Mouse (Mus musculus) embryonic facial prominence, embryonic 10.5 days (tissue): Measurements from ENCODE around the gene Slc11a2. TPM values are rescaled to one million over a fixed set of nuclear protein-coding genes. Genes with fewer than 3 reads are reported as not detected.
A peak's percentile ranks its signal among the peaks of the same experiment; 100 is the strongest.

ENCODE experiments used
- DNase-seq: peaks from one replicate; pipeline ENCODE4 v3.0.0-alpha.2; 2017; ENCODE audit warnings: low spot score
- H3K27ac ChIP-seq: fragments of 300-500 bp; sonication (generic); replicated peaks from 2 replicates; pipeline ENCODE4 v1.5.1; 2016; ENCODE audit warnings: mild to moderate bottlenecking
- H3K27me3 ChIP-seq: fragments of 300-500 bp; sonication (generic); replicated peaks from 2 replicates; pipeline ENCODE4 v1.6.1; 2016; ENCODE audit warnings: low read depth, mild to moderate bottlenecking; ENCODE audit not compliant: poor library complexity, severe bottlenecking
- H3K36me3 ChIP-seq: fragments of 300-500 bp; sonication (generic); replicated peaks from 2 replicates; pipeline ENCODE4 v1.6.1; 2016; ENCODE audit warnings: mild to moderate bottlenecking, moderate library complexity
- H3K4me1 ChIP-seq: fragments of 300-500 bp; sonication (generic); 2 replicates; pipeline ENCODE4 v1.6.1; 2016
- H3K4me3 ChIP-seq: fragments of 300-500 bp; sonication (generic); 2 replicates; pipeline ENCODE4 v1.5.1; 2016; ENCODE audit warnings: mild to moderate bottlenecking, moderate library complexity
- H3K9me3 ChIP-seq: fragments of 300-500 bp; sonication (generic); 2 replicates; pipeline ENCODE4 v1.6.1; 2016; ENCODE audit warnings: mild to moderate bottlenecking
- WGBS: fragments of 180-500 bp; shearing (Covaris S2); methylation state at CpG from one replicate; pipeline ENCODE4 v1.1.7; 2016; 5-methylcytosine and 5-hydroxymethylcytosine counted together
- polyA plus RNA-seq: library from polyadenylated mRNA; unstranded; fragments of >200 nt; fragmentation: Nextera tagmentation; extraction: Ambion mirVana; gene quantifications from 2 replicates; pipeline ENCODE4 v1.2.1, GENCODE M21; 2016

Slc11a2 gene
- polyA plus RNA-seq, 1 experiment from 2014 or later = 25.0 TPM

- no peaks in the 10 kb centered on the region for H3K9me3 ChIP-seq
- H3K27me3 ChIP-seq = peaks cover 24% of the 10 kb centered on the region
- H3K4me3 ChIP-seq = no peak overlapping the region
- H3K36me3 ChIP-seq = no peaks in the 10 kb centered on the region
- 8% methylated on average over 17 of the region's 17 CpGs for WGBS
- peak; percentile 84 for DNase-seq
- peaks cover 18% of the 10 kb centered on the region for H3K4me1 ChIP-seq
- H3K27ac ChIP-seq = no peak overlapping the region
These were observed 32.5 kb upstream of the Slc11a2 start for GRCm38 (mm10) chr15:100457340-100457739.

GRCm38 (mm10) chr15:100456356-100456991, 31.6 kb upstream of the Slc11a2 start:
- Histone ChIP-seq H3K36me3 (no peaks in the 10 kb centered on the region), H3K9me3 (no peaks in the 10 kb centered on the region), H3K27ac (no peak overlapping the region), H3K27me3 (peaks cover 24% of the 10 kb centered on the region), H3K4me1 (peaks cover 18% of the 10 kb centered on the region), H3K4me3 (no peak overlapping the region)
- DNase-seq = no peak
- 60% methylated on average over 7 of the region's 7 CpGs for WGBS

- DNase-seq = no peak
- H3K27ac ChIP-seq = no peak overlapping the region
- no peaks in the 10 kb centered on the region for H3K9me3 ChIP-seq
- no peaks in the 10 kb centered on the region for H3K36me3 ChIP-seq
- 85% methylated on average over 11 of the region's 11 CpGs for WGBS
- H3K4me3 ChIP-seq = no peak overlapping the region
- H3K4me1 ChIP-seq = peaks cover 9% of the 10 kb centered on the region
- H3K27me3 ChIP-seq = 0 out of 2 replicates have a peak, but pooled peaks cover 4% of the 10 kb centered on the region
These were observed 27.6 kb upstream of the Slc11a2 start for GRCm38 (mm10) chr15:100452486-100452885.

GRCm38 (mm10) chr15:100451245-100451644, 26.4 kb upstream of the Slc11a2 start:
- Histone ChIP-seq H3K36me3 (no peaks in the 10 kb centered on the region), H3K9me3 (no peaks in the 10 kb centered on the region), H3K27me3 (0 out of 2 replicates have a peak, but pooled peaks cover 2% of the 10 kb centered on the region), H3K4me1 (peaks cover 1% of the 10 kb centered on the region; the same call in 1 of the 2 replicates), H3K27ac (no peak overlapping the region), H3K4me3 (no peak overlapping the region)
- WGBS = 68% methylated on average over 16 of the region's 16 CpGs
- no peak for DNase-seq

DNA sequence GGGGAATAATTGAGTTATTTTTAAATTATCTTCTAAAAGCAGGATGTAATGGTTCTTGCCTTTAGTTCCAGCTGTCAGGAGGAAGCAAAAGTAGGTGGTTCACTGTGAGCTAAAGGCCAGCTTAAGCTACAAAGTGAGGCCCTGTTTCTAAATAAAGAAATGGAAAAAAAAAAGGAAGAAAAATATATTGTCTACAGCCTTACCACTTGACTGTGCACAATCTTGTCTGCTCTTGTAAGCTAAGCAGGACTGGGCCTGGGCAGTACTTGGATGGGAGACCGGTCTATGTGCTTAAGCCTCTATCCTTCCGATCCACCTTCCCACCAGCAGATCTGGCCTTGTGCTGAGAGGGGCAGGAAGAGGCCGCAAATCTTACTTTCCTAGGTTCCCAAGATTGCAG, 24.6 kb upstream of the Slc11a2 start:
- H3K27me3 ChIP-seq = no peaks in the 10 kb centered on the region
- H3K36me3 ChIP-seq = no peaks in the 10 kb centered on the region
- no peaks in the 10 kb centered on the region for H3K4me1 ChIP-seq
- no peak overlapping the region for H3K27ac ChIP-seq
- WGBS = 87% methylated on average over 3 of the region's 3 CpGs
- H3K9me3 ChIP-seq = no peaks in the 10 kb centered on the region
- H3K4me3 ChIP-seq = no peak overlapping the region
- DNase-seq = no peak

DNA sequence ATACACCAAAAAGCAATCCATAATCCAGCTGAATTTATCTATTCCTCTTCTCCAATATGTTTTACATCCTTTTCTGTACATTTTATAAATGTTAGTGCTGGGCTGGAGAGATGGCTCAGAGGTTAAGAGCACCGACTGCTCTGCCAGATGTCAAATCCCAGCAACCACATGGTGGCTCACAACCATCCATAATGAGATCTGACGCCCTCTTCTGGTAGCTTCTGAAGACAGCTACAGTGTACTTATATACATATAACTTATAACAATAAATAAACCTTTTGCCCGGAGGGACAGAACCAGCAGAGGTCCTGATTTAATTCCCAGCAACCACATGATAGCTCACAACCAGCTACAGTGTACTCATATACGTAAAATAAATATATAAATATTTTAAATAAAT, 23.7 kb upstream of the Slc11a2 start:
- Histone ChIP-seq H3K4me3 (no peak overlapping the region), H3K27ac (no peak overlapping the region), H3K4me1 (peaks cover 8% of the 10 kb centered on the region), H3K36me3 (no peaks in the 10 kb centered on the region), H3K27me3 (no peaks in the 10 kb centered on the region), H3K9me3 (no peaks in the 10 kb centered on the region)
- DNase-seq = no peak
- WGBS = 74% methylated on average over 4 of the region's 4 CpGs

GRCm38 (mm10) chr15:100446887-100447286, 22.0 kb upstream of the Slc11a2 start:
- 76% methylated on average over 2 of the region's 2 CpGs for WGBS
- H3K4me3 ChIP-seq = no peak overlapping the region
- DNase-seq = no peak

GRCm38 (mm10) chr15:100443126-100443922, 18.5 kb upstream of the Slc11a2 start:
- Histone ChIP-seq H3K27me3 (no peaks in the 10 kb centered on the region), H3K9me3 (no peaks in the 10 kb centered on the region), H3K4me1 (peaks cover 16% of the 10 kb centered on the region), H3K4me3 (peak overlapping the region; percentile 61), H3K36me3 (no peaks in the 10 kb centered on the region), H3K27ac (peak overlapping the region; percentile 82)
- DNase-seq = peak; percentile 91
- WGBS = 8% methylated on average over 21 of the region's 31 CpGs

More at GRCm38 (mm10) chr15:100446887-100447286, 22.0 kb upstream of the Slc11a2 start:
- H3K9me3 ChIP-seq = no peaks in the 10 kb centered on the region
- H3K36me3 ChIP-seq = no peaks in the 10 kb centered on the region
- H3K27ac ChIP-seq = no peak overlapping the region
- H3K27me3 ChIP-seq = no peaks in the 10 kb centered on the region
- H3K4me1 ChIP-seq = peaks cover 12% of the 10 kb centered on the region

DNA sequence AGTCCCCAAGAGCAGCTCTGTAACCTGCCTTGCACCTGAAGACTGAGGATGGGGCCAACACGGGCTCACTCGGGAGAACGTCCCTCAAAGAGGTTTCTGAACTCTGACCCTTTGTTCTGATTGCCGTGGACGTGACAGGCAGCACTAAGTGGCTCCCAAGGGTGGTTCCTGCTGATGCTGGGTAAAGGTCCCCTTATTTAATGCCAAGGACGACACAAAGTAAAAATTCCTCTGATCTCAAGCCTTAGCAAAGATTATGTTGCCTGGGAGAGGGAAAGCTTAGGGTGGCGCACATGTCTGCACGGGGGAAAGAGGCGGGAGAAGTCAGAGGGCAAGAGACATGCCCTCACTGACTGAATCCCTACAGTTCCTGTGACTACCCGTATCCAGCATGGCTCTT, 11.6 kb upstream of the Slc11a2 start:
- WGBS = 73% methylated on average over 10 of the region's 10 CpGs
- no peaks in the 10 kb centered on the region for H3K9me3 ChIP-seq

DNA sequence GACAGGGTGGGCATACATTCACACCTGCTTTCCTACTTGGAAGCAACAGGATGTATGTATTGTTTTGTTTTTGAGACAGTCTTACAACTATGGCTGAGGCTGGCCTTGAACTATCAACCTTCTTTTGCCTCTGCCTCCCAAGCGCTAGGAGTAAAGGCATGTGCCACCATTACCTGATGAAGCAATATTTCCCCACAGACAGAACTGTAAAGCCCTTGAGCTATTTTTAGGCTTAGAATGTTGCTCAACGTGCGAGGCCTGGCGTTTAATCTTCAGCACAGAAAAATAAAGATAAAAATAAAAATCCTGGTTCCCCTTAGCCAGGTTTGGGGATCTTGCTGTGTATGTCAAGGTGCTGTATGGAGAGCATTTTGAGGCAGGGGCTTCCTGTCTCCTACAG, 11.2 kb upstream of the Slc11a2 start:
- no peaks in the 10 kb centered on the region for H3K36me3 ChIP-seq
- no peak overlapping the region for H3K4me3 ChIP-seq
- 0 out of 2 replicates have a peak, but pooled peaks cover 4% of the 10 kb centered on the region for H3K4me1 ChIP-seq
- no peak for DNase-seq
- H3K27ac ChIP-seq = no peak overlapping the region
- H3K27me3 ChIP-seq = no peaks in the 10 kb centered on the region
- no peaks in the 10 kb centered on the region for H3K9me3 ChIP-seq
- 89% methylated on average over 4 of the region's 4 CpGs for WGBS

More for the DNA sequence above, 11.6 kb upstream of the Slc11a2 start:
- H3K27me3 ChIP-seq = no peaks in the 10 kb centered on the region
- H3K4me3 ChIP-seq = no peak overlapping the region
- H3K36me3 ChIP-seq = no peaks in the 10 kb centered on the region
- 0 out of 2 replicates have a peak, but pooled peaks cover 4% of the 10 kb centered on the region for H3K4me1 ChIP-seq
- DNase-seq = no peak
- H3K27ac ChIP-seq = no peak overlapping the region

GRCm38 (mm10) chr15:100433234-100433633, 8.4 kb upstream of the Slc11a2 start:
- no peaks in the 10 kb centered on the region for H3K9me3 ChIP-seq
- no peak for DNase-seq
- H3K4me1 ChIP-seq = no peaks in the 10 kb centered on the region
- 73% methylated on average over 4 of the region's 4 CpGs for WGBS
- H3K36me3 ChIP-seq = no peaks in the 10 kb centered on the region
- H3K27me3 ChIP-seq = no peaks in the 10 kb centered on the region
- no peak overlapping the region for H3K27ac ChIP-seq
- no peak overlapping the region for H3K4me3 ChIP-seq

DNA sequence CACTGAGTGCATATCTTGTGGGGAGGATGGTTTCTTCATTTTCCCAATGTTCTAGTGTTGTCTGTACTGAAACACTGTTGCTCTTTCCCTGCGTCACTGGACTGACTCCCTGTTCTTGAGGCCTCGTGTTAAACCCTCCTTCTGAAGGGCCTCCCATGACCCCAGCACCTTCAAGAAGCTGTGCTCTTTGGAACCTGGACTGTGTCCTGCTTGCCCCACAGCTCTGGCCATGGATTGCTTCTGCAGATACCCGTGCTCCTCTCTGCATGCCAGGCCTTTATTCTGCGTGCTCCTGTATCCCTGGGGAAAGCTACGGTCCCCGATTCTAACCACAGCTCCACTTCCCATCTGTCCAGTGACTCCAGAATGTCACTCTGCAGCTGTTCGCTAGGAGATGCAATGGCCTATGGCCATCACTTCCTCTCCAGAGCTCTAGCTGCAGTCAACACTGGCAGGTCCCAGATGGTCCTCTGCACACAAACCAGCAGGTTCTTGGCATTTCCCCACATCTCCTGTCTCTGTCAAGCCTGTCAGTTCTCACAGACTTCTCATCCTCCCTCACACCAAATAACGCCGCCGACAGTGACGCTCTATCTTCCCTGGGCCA, 5.2 kb upstream of the Slc11a2 start:
- 83% methylated on average over 11 of the region's 11 CpGs for WGBS
- Histone ChIP-seq H3K36me3 (no peaks in the 10 kb centered on the region), H3K4me3 (no peak overlapping the region), H3K4me1 (no peaks in the 10 kb centered on the region), H3K27me3 (peaks cover 19% of the 10 kb centered on the region), H3K9me3 (no peaks in the 10 kb centered on the region), H3K27ac (no peak overlapping the region)
- DNase-seq = no peak
